8 mouse cellular contexts compared by ENCODE assay signal in genomic region chr17:46858749-46859444, GRCm38 (mm10). TPM values are rescaled to one million over a fixed set of nuclear protein-coding genes. Genes with fewer than 3 reads are reported as not detected.
DNase-seq lines count a peak whose midpoint lies in the region; ATAC-seq and TF ChIP-seq lines count a peak whose summit lies in the region.

No protein-coding gene starts in this region.

- H3K27me3 ChIP-seq in heart, embryonic 10.5 days (ENCODE audit: insufficient read depth, poor library complexity, severe bottlenecking), result no peaks in the 10 kb centered on the region
- H3K27me3 ChIP-seq in E14TG2a.4 (ENCODE audit: insufficient read depth, low read length), result no peaks in the 10 kb centered on the region
- no peaks in the 10 kb centered on the region for H3K27me3 ChIP-seq in forebrain, postnatal 0 days (ENCODE audit: insufficient read depth, low read length)
- H3K27me3 ChIP-seq in midbrain, embryonic 10.5 days (ENCODE audit: low read depth, poor library complexity, severe bottlenecking), result no peaks in the 10 kb centered on the region

- ATAC-seq in forebrain, postnatal 0 days, result no peak

- peak overlapping the region; percentile 100 for H3K27ac ChIP-seq in heart, embryonic 10.5 days
- peak overlapping the region; percentile 100 for H3K27ac ChIP-seq in forebrain, postnatal 0 days (ENCODE audit: low read depth, low read length)
- H3K27ac ChIP-seq in midbrain, embryonic 10.5 days (replicated peaks), result peak overlapping the region; percentile 100

- peak overlapping the region; percentile 94 for H3K4me3 ChIP-seq in heart, embryonic 10.5 days
- peak overlapping the region; percentile 71 for H3K4me3 ChIP-seq in E14TG2a.4 (replicated peaks; ENCODE audit: low read length)
- H3K4me3 ChIP-seq in forebrain, postnatal 0 days (ENCODE audit: low read depth, low read length), result peak overlapping the region; percentile 96
- peak overlapping the region; percentile 96 for H3K4me3 ChIP-seq in midbrain, embryonic 10.5 days

- no peak for TF ChIP-seq CTCF in E14TG2a.4 (conservative IDR thresholded peaks at IDR 0.05; ENCODE audit: low read length)
- TF ChIP-seq CTCF in forebrain, postnatal 0 days (IDR thresholded peaks at IDR 0.05; ENCODE audit: low read depth), result no peak

- WGBS in heart, embryonic 10.5 days, result 18% methylated on average over 9 of the region's 9 CpGs
- 10% methylated on average over 9 of the region's 9 CpGs for WGBS in forebrain, postnatal 0 days
- 32% methylated on average over 9 of the region's 9 CpGs for WGBS in midbrain, embryonic 10.5 days

- peak overlapping the region; percentile 100 for H3K9ac ChIP-seq in forebrain, postnatal 0 days

- no peaks in the 10 kb centered on the region for H3K9me3 ChIP-seq in heart, embryonic 10.5 days
- H3K9me3 ChIP-seq in E14TG2a.4 (ENCODE audit: low read length), result no peaks in the 10 kb centered on the region
- H3K9me3 ChIP-seq in forebrain, postnatal 0 days (ENCODE audit: low read length), result no peaks in the 10 kb centered on the region
- no peaks in the 10 kb centered on the region for H3K9me3 ChIP-seq in midbrain, embryonic 10.5 days (replicated peaks)

- H3K4me2 ChIP-seq in forebrain, postnatal 0 days (ENCODE audit: low read depth), result peak overlapping the region; percentile 55

- no peaks in the 10 kb centered on the region for H3K36me3 ChIP-seq in heart, embryonic 10.5 days
- no peaks in the 10 kb centered on the region for H3K36me3 ChIP-seq in E14TG2a.4 (ENCODE audit: insufficient read depth, low read length)
- no peaks in the 10 kb centered on the region for H3K36me3 ChIP-seq in forebrain, postnatal 0 days (ENCODE audit: insufficient read depth)
- peaks cover 5% of the 10 kb centered on the region; the same call in 1 of the 2 replicates for H3K36me3 ChIP-seq in midbrain, embryonic 10.5 days

- H3K4me1 ChIP-seq in heart, embryonic 10.5 days, result peaks cover 25% of the 10 kb centered on the region
- peaks cover 53% of the 10 kb centered on the region for H3K4me1 ChIP-seq in E14TG2a.4 (replicated peaks; ENCODE audit: low read depth, low read length)
- H3K4me1 ChIP-seq in forebrain, postnatal 0 days (ENCODE audit: insufficient read depth), result peaks cover 10% of the 10 kb centered on the region
- peaks cover 26% of the 10 kb centered on the region for H3K4me1 ChIP-seq in midbrain, embryonic 10.5 days

- DNase-seq in heart, embryonic 10.5 days (ENCODE audit: low spot score), result no peak
- DNase-seq in heart, postnatal 14 days, result no peak
- peak; percentile 39 for DNase-seq in forebrain, postnatal 0 days
- peak; percentile 26 for DNase-seq in midbrain, embryonic 10.5 days (ENCODE audit: low spot score)
- no peak for DNase-seq in frontal cortex, adult 2 months (ENCODE audit: extremely low spot score in 1 of 2, low spot score in 1 of 2)
- DNase-seq in layer of hippocampus, adult 11-12 months (ENCODE audit: low spot score), result no peak
- no peak for DNase-seq in lung, postnatal 25 days (ENCODE audit: low spot score)

- intact Hi-C loops in heart, postnatal 14 days (cut with DNase I), result loop anchor here (5.0 kb wide), 1 partner anchor 77 kb away; the partner anchor contains the start of gene Rpl7l1

RNA-seq across cellular contexts. Expression of gene Bicral, which starts 0.6 kb away (rescaled TPM):
- polyA plus RNA-seq in heart, embryonic 10.5 days (2016; fragmentation: Nextera tagmentation; extraction: Ambion mirVana), result 3.3 and 3.4 TPM in 2 replicates
- 10 to 100 TPM; 13.1 to 15.4 TPM for total RNA-seq in heart, postnatal 14 days (2021)
- total RNA-seq in forebrain, postnatal 0 days (2014; rRNA removed), result 17.4 and 36.7 TPM in 2 replicates
- 3.8 and 6.7 TPM in 2 replicates for polyA plus RNA-seq in forebrain, postnatal 0 days (2015; fragmentation: Nextera tagmentation; extraction: Ambion mirVana)
- polyA plus RNA-seq in midbrain, embryonic 10.5 days (2016; fragmentation: Nextera tagmentation; extraction: Ambion mirVana), result 3.1 and 4.4 TPM in 2 replicates
- 37.4 and 38.6 TPM in 2 replicates for polyA plus RNA-seq in frontal cortex, adult 2 months (2012; rRNA removed)

RNA-seq across cellular contexts. Expression of gene Tbcc, which starts 31.6 kb away (rescaled TPM):
- 43.8 and 63.2 TPM in 2 replicates for polyA plus RNA-seq in heart, embryonic 10.5 days (2016; fragmentation: Nextera tagmentation; extraction: Ambion mirVana)
- total RNA-seq in heart, postnatal 14 days (2021), result 10 to 100 TPM; 17.6 to 20.0 TPM
- 46.2 and 63.4 TPM in 2 replicates for total RNA-seq in forebrain, postnatal 0 days (2014; rRNA removed)
- 52.2 and 53.0 TPM in 2 replicates for polyA plus RNA-seq in forebrain, postnatal 0 days (2015; fragmentation: Nextera tagmentation; extraction: Ambion mirVana)
- 55.9 and 57.7 TPM in 2 replicates for polyA plus RNA-seq in midbrain, embryonic 10.5 days (2016; fragmentation: Nextera tagmentation; extraction: Ambion mirVana)
- 26.5 and 27.3 TPM in 2 replicates for polyA plus RNA-seq in frontal cortex, adult 2 months (2012; rRNA removed)

RNA-seq across cellular contexts. Expression of gene Prph2, which starts 51.4 kb away (rescaled TPM):
- polyA plus RNA-seq in heart, embryonic 10.5 days (2016; fragmentation: Nextera tagmentation; extraction: Ambion mirVana), result not detected in 2 replicates
- not detected for total RNA-seq in heart, postnatal 14 days (2021)
- 0.14 TPM in 1 of 2 replicates, not detected in the other for total RNA-seq in forebrain, postnatal 0 days (2014; rRNA removed)
- not detected in 2 replicates for polyA plus RNA-seq in forebrain, postnatal 0 days (2015; fragmentation: Nextera tagmentation; extraction: Ambion mirVana)
- not detected in 2 replicates for polyA plus RNA-seq in midbrain, embryonic 10.5 days (2016; fragmentation: Nextera tagmentation; extraction: Ambion mirVana)
- 0.04 TPM in 1 of 2 replicates, not detected in the other for polyA plus RNA-seq in frontal cortex, adult 2 months (2012; rRNA removed)

Comparison
In these comparisons a context has a peak if more than half of its experiments do, and no peak if none do; other contexts are left out.
1. DNase-seq: peak in forebrain, postnatal 0 days (single experiment) and midbrain, embryonic 10.5 days (single experiment); none in heart, embryonic 10.5 days (single experiment), heart, postnatal 14 days (0 of 2), frontal cortex, adult 2 months (0 of 2), layer of hippocampus, adult 11-12 months (single experiment) and lung, postnatal 25 days (single experiment).
2. Peak in every context shown above with its lines, with median percentiles within 50 percentile points of each other: H3K27ac ChIP-seq and H3K4me3 ChIP-seq.